Mouse (Mus musculus): ENCODE measurements around the gene Ly6g6e.

DNA sequence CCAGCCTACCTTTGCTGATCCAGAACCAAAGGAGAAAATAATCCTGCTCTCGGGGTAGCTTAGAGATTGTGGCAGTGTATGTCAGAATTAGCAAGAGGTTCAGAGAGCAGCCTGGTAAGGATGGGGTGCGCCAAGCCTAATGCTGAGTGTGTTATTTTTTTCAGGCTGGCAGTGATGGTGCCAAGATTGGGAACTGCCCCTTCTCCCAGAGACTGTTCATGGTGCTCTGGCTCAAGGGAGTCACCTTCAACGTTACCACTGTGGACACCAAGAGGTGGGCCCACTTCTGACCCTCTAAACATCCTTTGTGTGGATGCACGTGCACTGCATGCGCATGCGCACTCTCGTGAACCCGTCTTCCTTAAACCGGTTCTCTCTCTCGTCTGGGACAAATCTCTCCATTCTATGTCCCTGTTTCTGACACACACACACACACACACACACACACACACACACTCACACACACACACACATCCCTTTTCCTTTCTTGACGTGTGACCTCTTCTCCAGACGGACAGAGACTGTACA is 24.4 kb upstream of the Ly6g6e start:
- TF ChIP-seq POLR2A (IDR thresholded peaks at IDR 0.05; ENCODE audit: borderline replicate concordance, insufficient read depth, low read length) = no peak
- TF ChIP-seq CTCF (IDR thresholded peaks at IDR 0.05; ENCODE audit: borderline replicate concordance, insufficient read depth, low read depth, low read length) = no peak

Measured in cerebellum, adult 2 months (tissue).